Mouse (Mus musculus): Measurements from ENCODE around the gene Chat.
"Not testable (repeated sequence)": the region's sequence is repeated elsewhere in the genome, so short reads cannot be mapped to it uniquely, and the experiment has no call there.

Chat gene

DNA sequence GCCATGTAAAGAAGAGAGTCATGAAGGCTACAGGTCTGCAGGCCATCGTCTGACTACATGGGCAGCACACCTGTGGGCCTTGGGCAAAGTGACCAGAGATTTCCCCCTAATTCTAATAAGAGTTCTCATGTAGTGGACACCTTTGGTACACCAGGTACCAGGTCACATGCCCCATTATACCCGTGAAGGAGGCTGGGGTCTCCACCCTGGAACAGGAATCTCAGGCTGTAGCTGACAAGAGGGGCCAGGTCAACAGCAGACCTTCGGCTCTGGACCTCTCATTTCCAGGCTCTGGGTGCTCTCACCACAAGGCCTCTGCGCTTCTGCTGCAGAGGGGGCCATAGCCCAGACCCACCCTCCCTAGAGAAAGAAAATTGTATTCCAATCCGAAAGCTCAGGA, 26.5 kb downstream of the Chat start:
- no peaks in the 10 kb centered on the region for H3K36me3 ChIP-seq (ENCODE audit: insufficient read depth, low read length)
- TF ChIP-seq CTCF (conservative IDR thresholded peaks at IDR 0.05; ENCODE audit: low read length) (no peak), NANOG (IDR thresholded peaks at IDR 0.05; ENCODE audit: borderline replicate concordance, low read length) (no peak), POU5F1 (IDR thresholded peaks at IDR 0.05; ENCODE audit: borderline replicate concordance, low read length) (no peak)
- peaks cover 35% of the 10 kb centered on the region for H3K27me3 ChIP-seq (ENCODE audit: insufficient read depth, low read length)
- H3K9me3 ChIP-seq (ENCODE audit: low read length): no peaks in the 10 kb centered on the region
- peaks cover 5% of the 10 kb centered on the region; the same call in 1 of the 2 replicates for H3K4me1 ChIP-seq (replicated peaks; ENCODE audit: low read depth, low read length)
- H3K4me3 ChIP-seq (replicated peaks; ENCODE audit: low read length): no peak overlapping the region

DNA sequence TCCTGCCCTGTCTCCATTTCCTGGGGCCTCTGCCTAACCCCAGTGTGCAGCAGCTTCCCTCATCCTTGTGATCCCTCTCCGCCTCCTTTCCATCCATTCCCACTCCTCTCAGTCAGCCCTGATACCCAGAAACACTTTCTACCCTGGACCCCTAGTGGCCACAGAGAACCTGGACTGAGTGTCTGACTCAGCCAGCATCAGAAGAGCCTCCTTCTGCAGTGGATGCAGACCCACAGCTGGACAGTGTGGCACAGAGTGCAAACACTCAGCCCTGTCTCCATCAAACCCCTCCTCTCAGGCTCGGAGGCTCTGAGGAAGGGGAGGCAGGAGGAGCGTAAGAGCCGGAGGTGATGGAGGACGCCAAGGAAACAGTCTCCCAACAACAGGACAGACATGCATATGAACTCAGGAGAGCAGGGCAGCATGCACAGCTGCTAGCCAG, 28.4 kb downstream of the Chat start:
- H3K4me3 ChIP-seq (replicated peaks; ENCODE audit: low read length): no peak overlapping the region
- peaks cover 5% of the 10 kb centered on the region; the same call in 1 of the 2 replicates for H3K4me1 ChIP-seq (replicated peaks; ENCODE audit: low read depth, low read length)
- H3K27me3 ChIP-seq (ENCODE audit: insufficient read depth, low read length): peaks cover 26% of the 10 kb centered on the region
- TF ChIP-seq CTCF (conservative IDR thresholded peaks at IDR 0.05; ENCODE audit: low read length) (peak; percentile 29), POU5F1 (IDR thresholded peaks at IDR 0.05; ENCODE audit: borderline replicate concordance, low read length) (no peak), NANOG (IDR thresholded peaks at IDR 0.05; ENCODE audit: borderline replicate concordance, low read length) (no peak)
- H3K9me3 ChIP-seq (ENCODE audit: low read length): no peaks in the 10 kb centered on the region
- H3K36me3 ChIP-seq (ENCODE audit: insufficient read depth, low read length): no peaks in the 10 kb centered on the region

DNA sequence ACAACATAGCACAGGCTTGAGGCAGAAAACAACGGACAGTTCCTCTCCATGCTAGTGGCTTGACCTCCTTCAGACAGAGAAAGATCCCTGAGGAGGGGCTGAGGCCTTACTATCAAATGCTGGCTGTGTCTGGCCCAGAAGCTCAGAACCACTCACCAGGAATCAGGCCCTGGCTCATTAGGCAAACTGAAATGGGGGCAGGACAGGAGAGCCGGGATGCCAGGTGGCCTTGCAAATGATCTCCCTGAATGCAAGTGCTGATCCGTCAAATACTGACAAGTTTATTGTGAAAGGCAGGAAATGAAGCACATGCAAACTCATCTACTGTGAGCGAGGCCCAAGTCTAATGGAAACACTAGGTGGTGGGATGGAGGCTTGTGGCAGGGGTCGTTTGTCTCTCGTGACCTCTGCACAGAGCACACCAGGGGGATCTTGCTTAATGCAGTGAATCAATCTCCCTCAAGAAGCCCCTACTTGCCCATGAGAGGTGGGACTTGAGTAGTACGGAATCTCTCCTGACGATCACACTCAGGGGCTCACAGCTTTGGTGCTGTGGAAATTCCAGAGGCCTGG, 36.7 kb downstream of the Chat start:
- H3K9me3 ChIP-seq (ENCODE audit: low read length): no peaks in the 10 kb centered on the region
- no peaks in the 10 kb centered on the region for H3K36me3 ChIP-seq (ENCODE audit: insufficient read depth, low read length)
- no peak for TF ChIP-seq CTCF (conservative IDR thresholded peaks at IDR 0.05; ENCODE audit: low read length)
- TF ChIP-seq POU5F1 (IDR thresholded peaks at IDR 0.05; ENCODE audit: borderline replicate concordance, low read length): no peak
- TF ChIP-seq NANOG (IDR thresholded peaks at IDR 0.05; ENCODE audit: borderline replicate concordance, low read length): no peak
- peaks cover 45% of the 10 kb centered on the region for H3K27me3 ChIP-seq (ENCODE audit: insufficient read depth, low read length)
- H3K4me3 ChIP-seq (replicated peaks; ENCODE audit: low read length): no peak overlapping the region
- H3K4me1 ChIP-seq (replicated peaks; ENCODE audit: low read depth, low read length): peaks cover 21% of the 10 kb centered on the region

DNA sequence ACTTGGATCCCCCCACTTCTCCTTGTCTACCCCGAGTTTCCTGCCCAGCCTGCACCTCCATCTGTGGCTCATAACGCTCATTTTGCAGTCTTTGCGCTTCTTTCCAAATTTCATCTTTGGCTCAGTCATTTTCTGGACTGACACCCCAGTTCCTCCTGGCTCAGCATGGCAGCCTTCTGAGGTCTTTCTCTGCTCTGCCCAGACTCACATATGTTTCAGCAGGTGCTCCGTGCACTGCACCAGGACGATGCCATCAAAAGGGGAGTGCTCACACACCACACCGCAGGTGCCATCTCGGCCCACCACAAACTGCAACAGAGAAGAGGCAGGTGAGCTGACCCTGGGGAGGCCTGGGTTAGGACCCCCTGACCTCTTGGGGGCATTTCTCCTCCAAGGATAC, 41.8 kb downstream of the Chat start:
- H3K4me1 ChIP-seq (replicated peaks; ENCODE audit: low read depth, low read length): peaks cover 18% of the 10 kb centered on the region
- no peak for TF ChIP-seq CTCF (conservative IDR thresholded peaks at IDR 0.05; ENCODE audit: low read length)
- TF ChIP-seq POU5F1 (IDR thresholded peaks at IDR 0.05; ENCODE audit: borderline replicate concordance, low read length): no peak
- no peak for TF ChIP-seq NANOG (IDR thresholded peaks at IDR 0.05; ENCODE audit: borderline replicate concordance, low read length)
- no peaks in the 10 kb centered on the region for H3K36me3 ChIP-seq (ENCODE audit: insufficient read depth, low read length)
- no peaks in the 10 kb centered on the region for H3K9me3 ChIP-seq (ENCODE audit: low read length)
- H3K4me3 ChIP-seq (replicated peaks; ENCODE audit: low read length): no peak overlapping the region
- H3K27me3 ChIP-seq (ENCODE audit: insufficient read depth, low read length): peaks cover 74% of the 10 kb centered on the region

DNA sequence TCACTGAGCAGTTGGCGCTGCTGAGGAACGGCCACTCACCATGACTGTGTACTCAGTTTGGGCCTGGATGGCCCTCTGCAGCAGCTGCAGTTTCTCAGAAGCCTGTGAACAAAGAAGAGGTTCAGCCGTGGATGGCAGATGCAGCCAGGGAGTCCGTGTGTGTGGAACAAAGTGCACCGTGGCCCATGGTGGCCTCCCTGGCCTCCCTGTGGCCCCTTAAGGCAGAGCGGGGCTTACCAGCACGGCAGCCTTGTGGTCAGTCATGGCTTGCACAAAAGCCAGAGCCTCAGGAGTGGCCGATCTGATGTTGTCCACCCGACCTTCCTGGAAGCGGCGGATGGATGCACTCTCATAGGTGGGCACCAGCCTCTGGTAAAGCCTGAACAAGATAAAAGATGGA, 47.0 kb downstream of the Chat start:
- TF ChIP-seq CTCF (conservative IDR thresholded peaks at IDR 0.05; ENCODE audit: low read length): no peak
- peaks cover 42% of the 10 kb centered on the region for H3K27me3 ChIP-seq (ENCODE audit: insufficient read depth, low read length)
- no peaks in the 10 kb centered on the region for H3K4me1 ChIP-seq (replicated peaks; ENCODE audit: low read depth, low read length)
- no peaks in the 10 kb centered on the region for H3K36me3 ChIP-seq (ENCODE audit: insufficient read depth, low read length)
- H3K4me3 ChIP-seq (replicated peaks; ENCODE audit: low read length): peak overlapping the region; percentile 27
- H3K9me3 ChIP-seq (ENCODE audit: low read length): peaks cover 8% of the 10 kb centered on the region

DNA sequence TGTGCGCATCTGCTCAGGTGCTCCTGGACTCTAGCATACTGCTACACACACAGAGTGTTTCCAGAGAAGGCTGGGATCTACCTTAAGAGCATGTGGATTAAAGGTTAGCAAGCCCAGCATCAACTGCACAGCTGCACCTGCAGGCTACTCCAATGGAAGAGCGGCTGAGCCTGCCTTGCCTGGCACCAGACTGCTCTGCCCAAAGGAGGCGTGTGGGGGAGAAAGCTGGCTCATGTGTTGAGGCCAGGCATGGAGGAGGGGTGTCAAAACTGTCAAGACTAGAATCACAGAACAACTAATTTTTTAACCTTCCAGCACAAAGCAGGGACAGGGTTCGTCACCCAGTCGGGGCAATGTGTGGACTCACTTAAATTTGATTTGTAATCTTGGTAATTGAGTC, 53.7 kb downstream of the Chat start:
- Histone ChIP-seq H3K9me3 (ENCODE audit: low read length) (peaks cover 4% of the 10 kb centered on the region), H3K27me3 (ENCODE audit: insufficient read depth, low read length) (peaks cover 21% of the 10 kb centered on the region), H3K4me1 (replicated peaks; ENCODE audit: low read depth, low read length) (peaks cover 16% of the 10 kb centered on the region; the same call in 1 of the 2 replicates), H3K4me3 (replicated peaks; ENCODE audit: low read length) (no peak overlapping the region), H3K36me3 (ENCODE audit: insufficient read depth, low read length) (no peaks in the 10 kb centered on the region)
- no peak for TF ChIP-seq NANOG (IDR thresholded peaks at IDR 0.05; ENCODE audit: borderline replicate concordance, low read length)
- no peak for TF ChIP-seq CTCF (conservative IDR thresholded peaks at IDR 0.05; ENCODE audit: low read length)
- TF ChIP-seq POU5F1 (IDR thresholded peaks at IDR 0.05; ENCODE audit: borderline replicate concordance, low read length): no peak

DNA sequence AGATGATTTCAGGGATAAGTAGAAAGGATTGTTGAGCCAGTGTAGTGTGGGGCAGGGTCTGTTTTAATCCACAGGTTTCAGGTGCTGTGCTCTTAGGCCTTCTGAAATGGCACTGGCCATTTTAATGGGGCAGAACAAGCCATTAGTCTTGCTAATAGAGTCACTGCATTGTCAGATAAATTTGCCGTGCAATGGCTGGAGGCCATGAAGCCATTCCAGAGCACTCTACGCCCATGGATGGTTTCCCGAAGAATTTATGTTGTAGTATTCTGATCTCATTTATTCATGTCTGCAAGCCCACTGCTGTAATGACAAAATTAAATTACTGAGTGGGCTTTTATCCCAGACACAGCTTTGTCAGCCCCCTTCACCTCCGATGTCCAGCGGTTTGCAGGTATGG, 55.7 kb downstream of the Chat start:
- Histone ChIP-seq H3K4me3 (replicated peaks; ENCODE audit: low read length) (no peak overlapping the region), H3K27me3 (ENCODE audit: insufficient read depth, low read length) (peaks cover 16% of the 10 kb centered on the region), H3K9me3 (ENCODE audit: low read length) (0 out of 2 replicates have a peak, but pooled peaks cover 2% of the 10 kb centered on the region), H3K36me3 (ENCODE audit: insufficient read depth, low read length) (no peaks in the 10 kb centered on the region), H3K4me1 (replicated peaks; ENCODE audit: low read depth, low read length) (peaks cover 23% of the 10 kb centered on the region)
- no peak for TF ChIP-seq POU5F1 (IDR thresholded peaks at IDR 0.05; ENCODE audit: borderline replicate concordance, low read length)

DNA sequence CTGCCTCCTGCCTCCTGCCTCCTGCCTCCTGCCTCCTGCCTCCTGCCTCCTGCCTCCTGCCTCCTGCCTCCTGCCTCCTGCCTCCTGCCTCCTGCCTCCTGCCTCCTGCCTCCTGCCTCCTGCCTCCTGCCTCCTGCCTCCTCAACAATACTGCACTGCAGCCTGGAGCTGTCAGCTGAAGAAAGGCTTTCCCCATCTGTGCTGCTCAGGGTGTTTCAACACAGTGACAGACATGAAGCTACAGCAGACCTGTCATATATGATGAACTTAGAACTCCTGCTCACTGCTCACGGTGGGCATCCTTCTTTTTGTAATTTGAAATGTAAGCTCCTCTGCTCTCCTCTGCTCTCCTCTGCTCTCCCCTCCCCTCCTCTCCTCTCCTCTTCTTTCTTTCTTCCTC, 60.4 kb downstream of the Chat start:
- H3K4me1 ChIP-seq (replicated peaks; ENCODE audit: low read depth, low read length): peaks cover 20% of the 10 kb centered on the region
- not testable (repeated sequence) for H3K9me3 ChIP-seq (ENCODE audit: low read length); H3K36me3 ChIP-seq (ENCODE audit: insufficient read depth, low read length); H3K4me3 ChIP-seq (replicated peaks; ENCODE audit: low read length)
- H3K27me3 ChIP-seq (ENCODE audit: insufficient read depth, low read length): peaks cover 23% of the 10 kb centered on the region

DNA sequence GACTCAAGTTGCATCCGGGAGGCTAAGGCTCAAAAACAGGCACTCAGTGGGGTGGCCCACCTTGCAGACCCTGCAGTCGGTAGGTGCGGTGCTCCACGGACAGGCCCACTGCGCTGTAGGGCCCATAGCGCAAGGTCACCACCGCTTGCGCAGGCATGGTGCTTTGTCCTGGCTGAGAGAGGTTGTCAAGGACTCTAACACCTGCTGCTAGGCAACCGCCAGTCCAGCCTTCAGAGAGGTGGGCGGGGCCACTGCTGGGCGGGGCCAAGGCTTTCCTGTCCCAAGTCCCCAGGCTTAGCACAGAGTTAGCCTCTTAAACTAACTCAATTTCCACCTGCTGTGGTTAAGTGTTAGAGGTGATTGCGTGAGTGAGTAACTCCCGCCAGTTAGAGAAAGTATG, 77.6 kb downstream of the Chat start, which contains the start of gene 1700024G13Rik:
1700024G13Rik (minus strand) TSS at position 196 of the 400 bp plus-strand sequence.
- H3K9me3 ChIP-seq (ENCODE audit: low read length): peaks cover 5% of the 10 kb centered on the region; the same call in 1 of the 2 replicates
- peaks cover 14% of the 10 kb centered on the region for H3K4me1 ChIP-seq (replicated peaks; ENCODE audit: low read depth, low read length)
- no peak within 1 kb of the TSS for H3K4me3 ChIP-seq (replicated peaks; ENCODE audit: low read length)
- TF ChIP-seq NANOG (IDR thresholded peaks at IDR 0.05; ENCODE audit: borderline replicate concordance, low read length): no peak
- TF ChIP-seq POU5F1 (IDR thresholded peaks at IDR 0.05; ENCODE audit: borderline replicate concordance, low read length): no peak
- no peak for TF ChIP-seq CTCF (conservative IDR thresholded peaks at IDR 0.05; ENCODE audit: low read length)
- no peaks in the 10 kb centered on the region for H3K36me3 ChIP-seq (ENCODE audit: insufficient read depth, low read length)
- H3K27me3 ChIP-seq (ENCODE audit: insufficient read depth, low read length): peaks cover 71% of the 10 kb centered on the region

Data from E14TG2a.4 (cell line).